Mouse (Mus musculus): ENCODE measurements at regions not wholly inside any gene's neighbourhood (a gene's known extent, or its start where the extent isn't known, plus 50 kb on each side); places are given as distances from the start of the nearest gene placed in this dataset.

DNA sequence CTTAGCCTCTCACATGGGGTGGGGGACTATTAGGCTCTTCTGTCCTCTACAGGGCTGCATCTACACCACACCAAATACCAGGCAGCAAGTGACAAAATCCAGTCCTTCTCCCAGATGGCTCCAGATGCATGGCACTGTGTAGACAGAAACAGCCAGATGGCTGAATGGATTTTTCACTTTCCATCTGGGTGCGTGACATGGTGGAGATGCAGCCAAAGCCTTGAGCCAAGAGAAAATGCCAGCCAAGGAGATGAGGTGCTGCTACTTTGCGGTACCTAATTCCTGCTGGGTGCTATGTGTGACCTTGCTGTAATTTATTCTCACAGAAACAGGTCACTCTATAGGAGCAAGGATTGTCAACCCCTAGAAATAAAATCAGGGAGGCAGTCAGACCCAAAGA is 553.8 kb downstream of the Bcl11a start:
- H3K36me3 ChIP-seq (ENCODE audit: control insufficient read depth, insufficient read depth, low read length) = no peaks in the 10 kb centered on the region
- H3K9me3 ChIP-seq (replicated peaks; ENCODE audit: control insufficient read depth, low read length) = no peaks in the 10 kb centered on the region
- H3K9ac ChIP-seq (ENCODE audit: low read length) = no peak overlapping the region
- peak overlapping the region; percentile 29; the same call in 1 of the 2 replicates for H3K27ac ChIP-seq (ENCODE audit: low read depth, low read length)
- H3K4me3 ChIP-seq (ENCODE audit: low read depth, low read length) = no peak overlapping the region
- WGBS = 57% methylated on average over 2 of the region's 2 CpGs
- no peaks in the 10 kb centered on the region for H3K27me3 ChIP-seq (replicated peaks; ENCODE audit: control insufficient read depth, insufficient read depth, low read length)
- peak; percentile 80 for DNase-seq (ENCODE audit: low spot score)
- no peak overlapping the region for H3K4me2 ChIP-seq (ENCODE audit: low read length)
- peak; percentile 81 for ATAC-seq
- peaks cover 10% of the 10 kb centered on the region for H3K4me1 ChIP-seq (ENCODE audit: control insufficient read depth, insufficient read depth, low read length)

- Histone ChIP-seq H3K36me3 (ENCODE audit: control insufficient read depth, insufficient read depth, low read length) (no peaks in the 10 kb centered on the region), H3K4me1 (ENCODE audit: control insufficient read depth, insufficient read depth, low read length) (0 out of 2 replicates have a peak, but pooled peaks cover 3% of the 10 kb centered on the region), H3K4me3 (ENCODE audit: low read depth, low read length) (no peak overlapping the region), H3K4me2 (ENCODE audit: low read length) (no peak overlapping the region), H3K9me3 (replicated peaks; ENCODE audit: control insufficient read depth, low read length) (no peaks in the 10 kb centered on the region), H3K27ac (ENCODE audit: low read depth, low read length) (no peak overlapping the region), H3K27me3 (replicated peaks; ENCODE audit: control insufficient read depth, insufficient read depth, low read length) (no peaks in the 10 kb centered on the region), H3K9ac (ENCODE audit: low read length) (no peak overlapping the region)
- 94% methylated on average over 4 of the region's 4 CpGs for WGBS
- no peak for DNase-seq (ENCODE audit: low spot score)
- no peak for ATAC-seq
Measured at GRCm38 (mm10) chr11:24636716-24637115, 558.9 kb downstream of the Bcl11a start.

DNA sequence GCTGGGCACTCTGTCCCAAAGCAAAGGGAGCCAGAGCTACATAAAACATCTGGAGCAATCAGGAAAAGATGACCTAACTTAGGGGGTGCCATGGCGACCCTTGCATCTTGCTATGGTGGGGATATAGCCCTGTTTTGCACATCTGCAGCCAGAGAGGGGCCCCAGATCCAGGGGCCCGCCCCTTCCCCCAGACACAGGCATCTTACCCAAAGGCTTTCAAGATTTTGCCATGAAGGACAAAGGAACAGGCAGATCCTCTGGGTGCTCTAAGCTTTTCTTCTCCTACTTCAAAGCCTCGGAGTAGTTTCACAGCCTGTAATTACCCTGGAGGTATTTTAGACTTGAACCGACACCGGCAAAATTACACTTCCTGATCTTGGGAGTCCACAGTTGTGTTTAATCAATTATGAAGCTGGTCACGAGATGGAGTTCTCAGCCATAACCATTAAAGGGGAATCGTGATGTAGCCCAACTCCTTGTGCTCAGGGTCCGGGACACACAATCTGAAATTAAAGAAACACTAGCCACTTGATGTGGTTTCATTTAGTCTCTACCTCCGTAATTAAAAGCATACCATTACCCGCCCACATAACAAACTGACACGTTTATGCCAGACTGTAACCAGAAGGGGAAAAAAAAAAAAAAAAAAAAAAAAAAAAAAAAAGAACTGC is 565.7 kb downstream of the Bcl11a start:
- no peaks in the 10 kb centered on the region for H3K9me3 ChIP-seq (replicated peaks; ENCODE audit: control insufficient read depth, low read length)
- 30% methylated on average over 11 of the region's 11 CpGs for WGBS
- H3K9ac ChIP-seq (ENCODE audit: low read length) = no peak overlapping the region
- no peak overlapping the region for H3K4me3 ChIP-seq (ENCODE audit: low read depth, low read length)
- H3K4me1 ChIP-seq (ENCODE audit: control insufficient read depth, insufficient read depth, low read length) = no peaks in the 10 kb centered on the region
- DNase-seq (ENCODE audit: low spot score) = no peak
- no peak overlapping the region for H3K4me2 ChIP-seq (ENCODE audit: low read length)
- no peak overlapping the region for H3K27ac ChIP-seq (ENCODE audit: low read depth, low read length)
- no peak for ATAC-seq
- no peaks in the 10 kb centered on the region for H3K36me3 ChIP-seq (ENCODE audit: control insufficient read depth, insufficient read depth, low read length)
- no peaks in the 10 kb centered on the region for H3K27me3 ChIP-seq (replicated peaks; ENCODE audit: control insufficient read depth, insufficient read depth, low read length)

GRCm38 (mm10) chr11:24652852-24653251 is 575.0 kb downstream of the Bcl11a start:
- Histone ChIP-seq H3K36me3 (ENCODE audit: control insufficient read depth, insufficient read depth, low read length) (no peaks in the 10 kb centered on the region), H3K27me3 (replicated peaks; ENCODE audit: control insufficient read depth, insufficient read depth, low read length) (no peaks in the 10 kb centered on the region), H3K4me1 (ENCODE audit: control insufficient read depth, insufficient read depth, low read length) (no peaks in the 10 kb centered on the region), H3K9me3 (replicated peaks; ENCODE audit: control insufficient read depth, low read length) (no peaks in the 10 kb centered on the region), H3K4me3 (ENCODE audit: low read depth, low read length) (no peak overlapping the region), H3K9ac (ENCODE audit: low read length) (no peak overlapping the region), H3K27ac (ENCODE audit: low read depth, low read length) (no peak overlapping the region), H3K4me2 (ENCODE audit: low read length) (no peak overlapping the region)
- no peak for ATAC-seq
- WGBS = 79% methylated on average over 3 of the region's 3 CpGs
- no peak for DNase-seq (ENCODE audit: low spot score)

DNA sequence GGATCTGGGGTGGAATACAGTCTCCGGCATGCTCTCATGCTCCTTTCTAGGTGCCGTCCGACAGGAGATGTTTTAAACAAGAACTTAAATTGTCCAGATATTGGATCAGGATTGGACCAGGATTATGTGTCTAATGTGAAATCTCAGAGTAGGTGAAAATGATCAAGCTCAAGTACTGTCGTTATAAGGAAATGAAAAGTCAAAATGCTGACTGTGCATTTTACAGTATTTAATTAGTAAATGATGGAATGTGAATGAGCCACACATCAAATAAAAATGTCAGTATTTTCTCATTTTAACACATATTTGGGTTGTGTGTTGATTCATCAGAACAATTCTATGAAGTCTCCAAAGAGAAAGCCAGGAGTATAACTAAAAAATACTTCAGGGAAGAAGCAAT is 586.2 kb downstream of the Bcl11a start:
- Histone ChIP-seq H3K36me3 (ENCODE audit: control insufficient read depth, insufficient read depth, low read length) (no peaks in the 10 kb centered on the region), H3K9me3 (replicated peaks; ENCODE audit: control insufficient read depth, low read length) (no peaks in the 10 kb centered on the region), H3K4me3 (ENCODE audit: low read depth, low read length) (no peak overlapping the region), H3K4me1 (ENCODE audit: control insufficient read depth, insufficient read depth, low read length) (no peaks in the 10 kb centered on the region), H3K9ac (ENCODE audit: low read length) (no peak overlapping the region), H3K4me2 (ENCODE audit: low read length) (no peak overlapping the region), H3K27ac (ENCODE audit: low read depth, low read length) (no peak overlapping the region), H3K27me3 (replicated peaks; ENCODE audit: control insufficient read depth, insufficient read depth, low read length) (no peaks in the 10 kb centered on the region)
- WGBS = 85% methylated on average over 4 of the region's 4 CpGs
- DNase-seq (ENCODE audit: low spot score) (no peak), ATAC-seq (no peak)

DNA sequence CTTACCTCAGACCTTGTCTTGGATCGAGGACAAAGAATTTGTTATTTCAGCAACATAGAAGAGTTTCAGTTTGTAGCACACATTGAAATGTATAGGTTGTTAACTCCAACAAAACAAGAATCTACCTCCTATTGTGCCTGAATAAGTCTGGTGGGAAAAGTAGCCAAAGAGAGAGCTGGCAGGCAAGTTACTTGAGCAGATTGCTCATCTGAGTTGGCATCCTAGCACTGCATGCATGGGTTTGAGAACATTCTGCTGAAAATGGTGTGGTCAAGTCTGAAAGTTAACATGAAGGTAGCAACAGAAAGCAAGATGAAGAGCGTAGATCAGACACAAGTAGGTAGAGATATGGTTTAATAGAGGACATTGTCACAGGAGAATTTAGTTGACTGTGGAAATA is 587.5 kb downstream of the Bcl11a start:
- no peaks in the 10 kb centered on the region for H3K4me1 ChIP-seq (ENCODE audit: control insufficient read depth, insufficient read depth, low read length)
- no peak overlapping the region for H3K27ac ChIP-seq (ENCODE audit: low read depth, low read length)
- H3K9ac ChIP-seq (ENCODE audit: low read length) = no peak overlapping the region
- DNase-seq (ENCODE audit: low spot score) (no peak), ATAC-seq (no peak)
- H3K27me3 ChIP-seq (replicated peaks; ENCODE audit: control insufficient read depth, insufficient read depth, low read length) = no peaks in the 10 kb centered on the region
- 88% methylated on average over 2 of the region's 2 CpGs for WGBS
- no peak overlapping the region for H3K4me3 ChIP-seq (ENCODE audit: low read depth, low read length)
- H3K4me2 ChIP-seq (ENCODE audit: low read length) = no peak overlapping the region
- no peaks in the 10 kb centered on the region for H3K9me3 ChIP-seq (replicated peaks; ENCODE audit: control insufficient read depth, low read length)
- H3K36me3 ChIP-seq (ENCODE audit: control insufficient read depth, insufficient read depth, low read length) = no peaks in the 10 kb centered on the region

DNA sequence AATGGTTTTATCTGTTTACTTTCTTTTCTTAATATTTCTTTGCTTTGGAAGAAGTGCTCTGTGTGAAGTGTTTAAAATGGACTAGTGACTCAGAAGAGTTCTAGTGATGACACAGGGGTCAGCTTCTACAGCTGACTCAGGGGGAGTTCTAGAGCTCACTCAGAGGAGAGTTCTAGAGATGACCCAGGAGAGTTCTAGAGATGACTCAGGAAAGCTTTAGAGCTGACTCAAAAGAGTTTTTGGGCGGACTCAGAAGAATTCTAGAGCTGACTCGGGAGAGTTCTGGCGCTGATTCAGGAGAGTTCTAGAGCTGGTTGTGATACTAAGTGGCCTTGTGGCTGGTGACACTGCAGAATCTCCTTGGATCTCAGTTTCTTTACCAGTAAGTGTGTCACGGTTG is 593.8 kb downstream of the Bcl11a start:
- H3K9me3 ChIP-seq (replicated peaks; ENCODE audit: control insufficient read depth, low read length) = no peaks in the 10 kb centered on the region
- H3K9ac ChIP-seq (ENCODE audit: low read length) = no peak overlapping the region
- H3K4me1 ChIP-seq (ENCODE audit: control insufficient read depth, insufficient read depth, low read length) = no peaks in the 10 kb centered on the region
- H3K4me2 ChIP-seq (ENCODE audit: low read length) = no peak overlapping the region
- DNase-seq (ENCODE audit: low spot score) = no peak
- no peaks in the 10 kb centered on the region for H3K27me3 ChIP-seq (replicated peaks; ENCODE audit: control insufficient read depth, insufficient read depth, low read length)
- no peak overlapping the region for H3K27ac ChIP-seq (ENCODE audit: low read depth, low read length)
- WGBS = 93% methylated on average over 4 of the region's 4 CpGs
- ATAC-seq = no peak
- H3K36me3 ChIP-seq (ENCODE audit: control insufficient read depth, insufficient read depth, low read length) = no peaks in the 10 kb centered on the region
- no peak overlapping the region for H3K4me3 ChIP-seq (ENCODE audit: low read depth, low read length)

GRCm38 (mm10) chr11:24673248-24674207 is 595.7 kb downstream of the Bcl11a start:
- no peaks in the 10 kb centered on the region for H3K27me3 ChIP-seq (replicated peaks; ENCODE audit: control insufficient read depth, insufficient read depth, low read length)
- H3K9ac ChIP-seq (ENCODE audit: low read length) = no peak overlapping the region
- no peak overlapping the region for H3K4me2 ChIP-seq (ENCODE audit: low read length)
- H3K4me1 ChIP-seq (ENCODE audit: control insufficient read depth, insufficient read depth, low read length) = no peaks in the 10 kb centered on the region
- H3K9me3 ChIP-seq (replicated peaks; ENCODE audit: control insufficient read depth, low read length) = no peaks in the 10 kb centered on the region
- no peak overlapping the region for H3K4me3 ChIP-seq (ENCODE audit: low read depth, low read length)
- DNase-seq (ENCODE audit: low spot score) = no peak
- no peaks in the 10 kb centered on the region for H3K36me3 ChIP-seq (ENCODE audit: control insufficient read depth, insufficient read depth, low read length)
- no peak for ATAC-seq
- H3K27ac ChIP-seq (ENCODE audit: low read depth, low read length) = no peak overlapping the region
- WGBS = 70% methylated on average over 7 of the region's 7 CpGs

DNA sequence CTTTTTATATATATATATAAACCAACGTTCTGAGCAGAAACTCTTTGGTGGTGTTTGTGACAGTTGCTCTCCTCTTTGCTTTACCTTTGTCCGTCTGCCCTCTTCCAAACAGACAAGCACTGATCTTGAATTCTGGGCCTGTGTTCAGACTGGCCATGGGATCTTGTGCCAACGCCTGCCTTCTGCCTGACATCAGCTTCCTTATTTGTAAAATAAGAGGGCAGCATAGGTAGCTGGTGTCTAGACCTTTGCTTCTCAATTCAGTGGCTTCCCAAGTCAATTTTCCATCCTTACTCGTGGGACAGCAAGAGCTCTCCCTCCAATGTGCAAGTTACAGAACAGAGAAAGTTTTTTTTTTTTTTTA is 596.3 kb downstream of the Bcl11a start:
- Histone ChIP-seq H3K9ac (ENCODE audit: low read length) (no peak overlapping the region), H3K36me3 (ENCODE audit: control insufficient read depth, insufficient read depth, low read length) (no peaks in the 10 kb centered on the region), H3K4me1 (ENCODE audit: control insufficient read depth, insufficient read depth, low read length) (no peaks in the 10 kb centered on the region), H3K4me2 (ENCODE audit: low read length) (no peak overlapping the region), H3K27ac (ENCODE audit: low read depth, low read length) (no peak overlapping the region), H3K9me3 (replicated peaks; ENCODE audit: control insufficient read depth, low read length) (no peaks in the 10 kb centered on the region), H3K27me3 (replicated peaks; ENCODE audit: control insufficient read depth, insufficient read depth, low read length) (no peaks in the 10 kb centered on the region), H3K4me3 (ENCODE audit: low read depth, low read length) (no peak overlapping the region)
- ATAC-seq = no peak
- DNase-seq (ENCODE audit: low spot score) = no peak
- 80% methylated on average over 4 of the region's 4 CpGs for WGBS
